Mouse (Mus musculus) E14TG2a.4 (cell line): ENCODE data around the gene Psg22.
"Not testable (repeated sequence)": the region's sequence is repeated elsewhere in the genome, so short reads cannot be mapped to it uniquely, and the experiment has no call there.

Source experiments
- CTCF ChIP-seq: conservative IDR thresholded peaks from 2 replicates; pipeline ENCODE4 v1.5.1; 2014; ENCODE audit warnings: low read length
- NANOG ChIP-seq: IDR thresholded peaks from 2 replicates; pipeline ENCODE4 v1.6.1; 2014; ENCODE audit warnings: borderline replicate concordance, low read length, mixed read lengths
- POU5F1 ChIP-seq: IDR thresholded peaks from 2 replicates; pipeline ENCODE4 v1.6.1; 2014; ENCODE audit warnings: low read length, borderline replicate concordance

DNA sequence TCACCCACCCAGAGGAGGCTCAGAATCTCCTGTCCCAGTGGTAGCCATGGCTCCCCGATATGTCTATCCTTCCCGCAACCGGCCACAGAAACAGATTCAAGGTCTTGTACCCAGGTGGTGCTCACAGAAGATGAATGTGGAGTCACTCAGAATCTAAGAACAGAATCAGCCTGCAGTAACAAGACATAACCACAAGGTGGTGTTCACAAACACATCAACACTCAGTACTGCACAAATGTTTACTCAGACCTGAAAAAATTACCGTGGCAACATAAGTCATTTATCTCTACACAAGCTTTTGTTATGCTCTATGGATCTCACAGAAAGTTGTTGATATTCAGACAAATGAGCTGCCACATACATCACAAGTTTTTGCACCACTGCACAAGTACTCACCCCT is 7.6 kb upstream of the Psg22 start:
- TF ChIP-seq CTCF, NANOG, POU5F1: not testable (repeated sequence)
